Mouse (Mus musculus) brain, embryonic 14.5 days (tissue): Measurements from ENCODE around the gene Guca1a.

Experiments used
- CTCF ChIP-seq: fragments of 200-500 bp; IDR thresholded peaks from 2 replicates; pipeline ENCODE4 v1.5.1; 2012; ENCODE audit warnings: inconsistent platforms, mild to moderate bottlenecking, moderate library complexity, borderline replicate concordance; ENCODE audit not compliant: insufficient read depth, insufficient read length; ENCODE audit errors: extremely low read depth
- POLR2A ChIP-seq: fragments of 200-500 bp; IDR thresholded peaks from 2 replicates; pipeline ENCODE4 v1.6.1; 2012; ENCODE audit warnings: mild to moderate bottlenecking, inconsistent platforms, borderline replicate concordance; ENCODE audit not compliant: poor library complexity, insufficient read depth, insufficient read length, severe bottlenecking; ENCODE audit errors: extremely low read depth

DNA sequence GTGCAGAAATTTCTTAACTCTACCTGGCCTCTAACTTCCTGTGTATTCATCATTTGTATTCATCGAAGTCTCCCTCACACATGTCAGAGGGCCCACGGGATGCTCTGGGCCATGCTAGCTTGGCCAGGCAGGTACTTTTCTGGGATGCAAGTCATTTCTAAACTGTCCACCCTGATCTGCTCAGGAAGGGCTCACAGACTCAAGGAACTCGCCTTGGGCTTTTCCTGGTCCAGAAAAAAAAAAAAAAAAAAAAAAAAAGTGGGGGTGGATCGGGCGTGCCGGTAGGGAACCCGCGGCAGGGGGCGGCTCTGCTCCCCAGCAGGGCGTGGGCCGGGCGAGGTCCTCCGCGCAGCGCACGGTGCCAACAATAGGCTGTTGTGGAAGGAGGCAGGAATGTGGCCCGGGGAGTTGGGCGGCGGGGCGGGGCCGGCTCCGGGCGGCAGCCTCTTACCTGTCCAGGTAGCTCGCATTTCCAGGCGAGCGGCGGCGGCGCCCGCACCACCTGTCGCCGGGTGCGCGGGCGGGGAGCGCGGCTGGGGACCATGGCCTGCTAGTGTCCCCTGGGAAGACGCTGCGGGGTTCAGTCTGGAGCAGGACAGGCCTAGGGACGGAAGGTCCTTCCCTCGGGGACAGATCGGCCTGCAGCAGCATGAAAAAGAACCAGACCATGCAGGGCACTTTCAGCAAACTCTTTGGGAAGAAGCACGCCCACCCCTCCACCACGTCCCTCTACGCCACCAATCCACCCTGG is 35.9 kb upstream of the Guca1a start, which contains the start of gene AI661453:
- TF ChIP-seq POLR2A (no peak), CTCF (no peak)
